ENCODE assay signal across 8 mouse cellular contexts in genomic region chr12:8207978-8208403, GRCm38 (mm10). TPM values are rescaled to one million over a fixed set of nuclear protein-coding genes. Genes with fewer than 3 reads are reported as not detected.
DNase-seq lines count a peak whose midpoint lies in the region; ATAC-seq and TF ChIP-seq lines count a peak whose summit lies in the region.

TSS of gene Ldah (plus strand) at chr12:8208107.

- peak; percentile 84 for ATAC-seq in heart, embryonic 15.5 days (replicated peaks; ENCODE audit: insufficient number of reproducible peaks, insufficient read depth, low FRiP score, low read depth)
- ATAC-seq in liver, embryonic 14.5 days (ENCODE audit: insufficient read depth): peak; percentile 98
- peak; percentile 99 for ATAC-seq in neural tube, embryonic 11.5 days (ENCODE audit: insufficient read depth, low FRiP score, low TSS enrichment)
- peak; percentile 98 for ATAC-seq in stomach, postnatal 0 days (ENCODE audit: low FRiP score, low TSS enrichment)

- peak; percentile 95 for DNase-seq in CD4-positive, CD25-positive, alpha-beta regulatory T cell, adult 2 months (ENCODE audit: low read depth, low spot score)
- DNase-seq in c-Kit-negative CD71-positive TER-119-positive erythroid progenitor cells, embryonic 14.5 days (ENCODE audit: low read depth, low spot score): peak; percentile 68
- DNase-seq in forebrain, embryonic 10.5 days (ENCODE audit: extremely low spot score, low spot score): peak; percentile 88
- DNase-seq in kidney, postnatal 25 days: peak; percentile 88 to 93
- peak; percentile 68 to 76 (median 70) for DNase-seq in liver, embryonic 14.5 days (ENCODE audit: low read depth in 3 of 3, low spot score in 3 of 3)
- peak; percentile 92 for DNase-seq in neural tube, embryonic 11.5 days (ENCODE audit: low spot score)
- DNase-seq in stomach, postnatal 0 days (ENCODE audit: low spot score): peak; percentile 95

- WGBS in forebrain, embryonic 10.5 days: under 1% methylated on average over 34 of the region's 34 CpGs
- WGBS in heart, embryonic 15.5 days: 0% methylated on average over 34 of the region's 34 CpGs
- WGBS in liver, embryonic 14.5 days (ENCODE audit: insufficient replicate concordance): 0% methylated on average over 34 of the region's 34 CpGs
- under 1% methylated on average over 34 of the region's 34 CpGs for WGBS in neural tube, embryonic 11.5 days
- WGBS in stomach, postnatal 0 days: under 1% methylated on average over 34 of the region's 34 CpGs

- no peaks in the 10 kb centered on the region for H3K27me3 ChIP-seq in forebrain, embryonic 10.5 days (ENCODE audit: poor library complexity, severe bottlenecking)
- no peaks in the 10 kb centered on the region for H3K27me3 ChIP-seq in heart, embryonic 15.5 days
- H3K27me3 ChIP-seq in liver, embryonic 14.5 days (ENCODE audit: control insufficient read depth, insufficient read depth, low read length): no peaks in the 10 kb centered on the region
- H3K27me3 ChIP-seq in neural tube, embryonic 11.5 days (ENCODE audit: control insufficient read depth, insufficient read depth, low read length): no peaks in the 10 kb centered on the region
- no peaks in the 10 kb centered on the region for H3K27me3 ChIP-seq in stomach, postnatal 0 days (ENCODE audit: control insufficient read depth, insufficient read depth, low read length)

- peak within 1 kb of the TSS; percentile 71 for H3K4me2 ChIP-seq in heart, embryonic 15.5 days
- H3K4me2 ChIP-seq in liver, embryonic 14.5 days (ENCODE audit: low read depth): peak within 1 kb of the TSS; percentile 74
- H3K4me2 ChIP-seq in neural tube, embryonic 11.5 days (ENCODE audit: low read depth): peak within 1 kb of the TSS; percentile 63
- H3K4me2 ChIP-seq in stomach, postnatal 0 days (replicated peaks; ENCODE audit: low read depth): peak within 1 kb of the TSS; percentile 70

- H3K9ac ChIP-seq in heart, embryonic 15.5 days: peak within 1 kb of the TSS; percentile 71
- peak within 1 kb of the TSS; percentile 87 for H3K9ac ChIP-seq in liver, embryonic 14.5 days (replicated peaks)
- peak within 1 kb of the TSS; percentile 82 for H3K9ac ChIP-seq in neural tube, embryonic 11.5 days (ENCODE audit: low read length)
- H3K9ac ChIP-seq in stomach, postnatal 0 days (ENCODE audit: low read length): peak within 1 kb of the TSS; percentile 84

- peaks cover 4% of the 10 kb centered on the region for H3K36me3 ChIP-seq in forebrain, embryonic 10.5 days (replicated peaks)
- H3K36me3 ChIP-seq in heart, embryonic 15.5 days: no peaks in the 10 kb centered on the region
- no peaks in the 10 kb centered on the region for H3K36me3 ChIP-seq in liver, embryonic 14.5 days (replicated peaks; ENCODE audit: control insufficient read depth, insufficient read depth, low read depth)
- H3K36me3 ChIP-seq in neural tube, embryonic 11.5 days (ENCODE audit: control insufficient read depth, insufficient read depth, low read length): no peaks in the 10 kb centered on the region
- no peaks in the 10 kb centered on the region for H3K36me3 ChIP-seq in stomach, postnatal 0 days (ENCODE audit: control insufficient read depth, insufficient read depth, low read length)

- peak within 1 kb of the TSS; percentile 88 for H3K27ac ChIP-seq in forebrain, embryonic 10.5 days
- peak within 1 kb of the TSS; percentile 43; the same call in 1 of the 2 replicates for H3K27ac ChIP-seq in heart, embryonic 15.5 days
- peak within 1 kb of the TSS; percentile 44 for H3K27ac ChIP-seq in liver, embryonic 14.5 days
- H3K27ac ChIP-seq in neural tube, embryonic 11.5 days (ENCODE audit: low read depth, low read length): no peak within 1 kb of the TSS
- H3K27ac ChIP-seq in stomach, postnatal 0 days (replicated peaks): peak within 1 kb of the TSS; percentile 71

- H3K9me3 ChIP-seq in forebrain, embryonic 10.5 days: peaks cover 5% of the 10 kb centered on the region; the same call in 1 of the 2 replicates
- H3K9me3 ChIP-seq in heart, embryonic 15.5 days (replicated peaks): no peaks in the 10 kb centered on the region
- H3K9me3 ChIP-seq in liver, embryonic 14.5 days (ENCODE audit: control insufficient read depth, low read length): no peaks in the 10 kb centered on the region
- H3K9me3 ChIP-seq in neural tube, embryonic 11.5 days (ENCODE audit: control insufficient read depth, low read length): no peaks in the 10 kb centered on the region
- no peaks in the 10 kb centered on the region for H3K9me3 ChIP-seq in stomach, postnatal 0 days (ENCODE audit: control insufficient read depth, low read length)

- peak within 1 kb of the TSS; percentile 86 for H3K4me3 ChIP-seq in forebrain, embryonic 10.5 days
- peak within 1 kb of the TSS; percentile 83 for H3K4me3 ChIP-seq in heart, embryonic 15.5 days
- peak within 1 kb of the TSS; percentile 92 to 99 for H3K4me3 ChIP-seq in liver, embryonic 14.5 days (ENCODE audit: insufficient read depth in 1 of 2, low read depth in 2 of 2, low read length in 2 of 2)
- peak within 1 kb of the TSS; percentile 83 for H3K4me3 ChIP-seq in neural tube, embryonic 11.5 days (ENCODE audit: low read depth, low read length)
- H3K4me3 ChIP-seq in stomach, postnatal 0 days (ENCODE audit: low read depth, low read length): peak within 1 kb of the TSS; percentile 90

- no peak for TF ChIP-seq EP300 in liver, embryonic 14.5 days (IDR thresholded peaks at IDR 0.05; ENCODE audit: low read depth)
- TF ChIP-seq EP300 in stomach, postnatal 0 days (optimal IDR thresholded peaks at IDR 0.05): no peak

- TF ChIP-seq CTCF in liver, embryonic 14.5 days (IDR thresholded peaks at IDR 0.05; ENCODE audit: low read depth): peak; percentile 74
- peak; percentile 54 for TF ChIP-seq CTCF in stomach, postnatal 0 days (IDR thresholded peaks at IDR 0.05; ENCODE audit: low read depth)

- H3K4me1 ChIP-seq in forebrain, embryonic 10.5 days: peaks cover 12% of the 10 kb centered on the region
- H3K4me1 ChIP-seq in heart, embryonic 15.5 days (replicated peaks): 0 out of 2 replicates have a peak, but pooled peaks cover 4% of the 10 kb centered on the region
- H3K4me1 ChIP-seq in liver, embryonic 14.5 days (replicated peaks; ENCODE audit: control insufficient read depth in 2 of 2, insufficient read depth in 2 of 2, low read length in 1 of 2): peaks cover 0 to 3% of the 10 kb centered on the region in 2 experiments; a peak in 3 of 4 replicates
- peaks cover 2% of the 10 kb centered on the region; the same call in 1 of the 2 replicates for H3K4me1 ChIP-seq in neural tube, embryonic 11.5 days (ENCODE audit: control insufficient read depth, insufficient read depth, low read length)
- H3K4me1 ChIP-seq in stomach, postnatal 0 days (replicated peaks; ENCODE audit: control insufficient read depth, insufficient read depth): no peaks in the 10 kb centered on the region

RNA-seq across cellular contexts. Expression of gene Ldah, which starts in this region (rescaled TPM):
- 68.2 and 70.4 TPM in 2 replicates for polyA plus RNA-seq in forebrain, embryonic 10.5 days (2016; fragmentation: Nextera tagmentation; extraction: Ambion mirVana)
- polyA plus RNA-seq in heart, embryonic 15.5 days (2015; fragmentation: Nextera tagmentation; extraction: Ambion mirVana): 44.3 and 48.7 TPM in 2 replicates
- 10.4 and 13.3 TPM in 2 replicates for polyA plus RNA-seq in liver, embryonic 14.5 days (2012; rRNA removed)
- 21.2 and 22.4 TPM in 2 replicates for polyA plus RNA-seq in liver, embryonic 14.5 days (2014; fragmentation: Nextera tagmentation; extraction: Ambion mirVana)
- 60.5 and 67.2 TPM in 2 replicates for polyA plus RNA-seq in neural tube, embryonic 11.5 days (2014; fragmentation: Nextera tagmentation; extraction: Ambion mirVana)
- 58.9 and 64.2 TPM in 2 replicates for polyA plus RNA-seq in stomach, postnatal 0 days (2015; fragmentation: Nextera tagmentation; extraction: Ambion mirVana)
